Mouse (Mus musculus): ENCODE results near the gene Pdzrn3. TPM values are rescaled to one million over a fixed set of nuclear protein-coding genes. Genes with fewer than 3 reads are reported as not detected.

Gene Pdzrn3
- polyA plus RNA-seq, 1 experiment from 2014 or later: 3.7 TPM

GRCm38 (mm10) chr6:101362728-101363127 lies 15.0 kb downstream of the Pdzrn3 start:
- H3K36me3 ChIP-seq (replicated peaks): no peaks in the 10 kb centered on the region
- peaks cover 25% of the 10 kb centered on the region for H3K4me1 ChIP-seq
- no peak for DNase-seq (ENCODE audit: extremely low spot score, low spot score)
- H3K27ac ChIP-seq: no peak overlapping the region
- no peak overlapping the region for H3K4me3 ChIP-seq
- H3K9me3 ChIP-seq: no peaks in the 10 kb centered on the region
- WGBS: 91% methylated on average over 5 of the region's 5 CpGs
- H3K27me3 ChIP-seq (ENCODE audit: poor library complexity, severe bottlenecking): no peaks in the 10 kb centered on the region

DNA sequence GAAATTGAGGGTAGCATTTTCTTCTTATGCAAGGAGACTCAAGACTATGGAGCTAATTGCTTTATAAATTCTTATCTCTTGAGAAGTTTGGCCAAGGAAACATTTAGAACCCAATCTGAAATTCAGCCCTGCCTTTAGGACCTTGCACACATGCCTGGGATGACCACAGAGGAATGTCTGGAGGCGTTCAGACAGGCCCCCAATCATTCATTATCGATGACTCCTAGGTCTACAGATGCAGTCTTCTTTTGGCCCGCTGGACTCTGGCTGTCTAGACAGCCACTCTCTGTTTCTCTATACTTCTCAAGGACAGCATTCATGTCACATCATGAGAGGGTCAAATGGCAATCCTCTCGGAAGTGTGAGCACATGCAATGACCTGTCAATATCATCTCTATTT lies 15.4 kb downstream of the Pdzrn3 start:
- Histone ChIP-seq H3K4me3 (no peak overlapping the region), H3K27me3 (ENCODE audit: poor library complexity, severe bottlenecking) (no peaks in the 10 kb centered on the region), H3K9me3 (no peaks in the 10 kb centered on the region), H3K27ac (no peak overlapping the region), H3K36me3 (replicated peaks) (no peaks in the 10 kb centered on the region), H3K4me1 (peaks cover 20% of the 10 kb centered on the region)
- no peak for DNase-seq (ENCODE audit: extremely low spot score, low spot score)
- WGBS: 82% methylated on average over 4 of the region's 4 CpGs

GRCm38 (mm10) chr6:101360211-101360737 lies 17.4 kb downstream of the Pdzrn3 start:
- Histone ChIP-seq H3K36me3 (replicated peaks) (no peaks in the 10 kb centered on the region), H3K4me1 (peaks cover 20% of the 10 kb centered on the region)

DNA sequence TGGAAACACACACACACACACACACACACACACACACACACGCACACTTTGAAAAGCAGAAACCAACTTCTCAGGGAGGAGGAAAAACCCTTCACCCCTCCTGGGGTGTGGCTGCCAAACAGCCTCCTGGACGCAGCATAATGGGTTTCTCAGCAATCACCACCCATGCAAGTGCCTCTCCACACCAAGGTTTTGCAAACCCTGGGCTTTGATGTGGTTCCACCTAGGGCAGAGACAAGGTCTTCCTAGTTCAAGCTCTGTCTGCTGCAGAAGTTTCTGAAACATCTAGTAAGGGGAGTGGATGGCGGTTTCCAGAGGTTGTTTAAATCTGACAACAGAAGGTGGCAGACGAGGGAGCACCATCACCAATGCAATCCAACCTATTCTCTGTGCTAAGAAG lies 18.1 kb downstream of the Pdzrn3 start:
- H3K27me3 ChIP-seq (ENCODE audit: poor library complexity, severe bottlenecking): no peaks in the 10 kb centered on the region
- H3K36me3 ChIP-seq (replicated peaks): no peaks in the 10 kb centered on the region
- no peak overlapping the region for H3K27ac ChIP-seq
- DNase-seq (ENCODE audit: extremely low spot score, low spot score): no peak
- peaks cover 27% of the 10 kb centered on the region for H3K4me1 ChIP-seq
- H3K9me3 ChIP-seq: no peaks in the 10 kb centered on the region
- WGBS: 79% methylated on average over 4 of the region's 4 CpGs
- H3K4me3 ChIP-seq: no peak overlapping the region

More at GRCm38 (mm10) chr6:101360211-101360737, 17.4 kb downstream of the Pdzrn3 start:
- Histone ChIP-seq H3K27me3 (ENCODE audit: poor library complexity, severe bottlenecking) (no peaks in the 10 kb centered on the region), H3K9me3 (no peaks in the 10 kb centered on the region), H3K27ac (no peak overlapping the region), H3K4me3 (no peak overlapping the region)
- 85% methylated on average over 12 of the region's 12 CpGs for WGBS
- DNase-seq (ENCODE audit: extremely low spot score, low spot score): no peak

DNA sequence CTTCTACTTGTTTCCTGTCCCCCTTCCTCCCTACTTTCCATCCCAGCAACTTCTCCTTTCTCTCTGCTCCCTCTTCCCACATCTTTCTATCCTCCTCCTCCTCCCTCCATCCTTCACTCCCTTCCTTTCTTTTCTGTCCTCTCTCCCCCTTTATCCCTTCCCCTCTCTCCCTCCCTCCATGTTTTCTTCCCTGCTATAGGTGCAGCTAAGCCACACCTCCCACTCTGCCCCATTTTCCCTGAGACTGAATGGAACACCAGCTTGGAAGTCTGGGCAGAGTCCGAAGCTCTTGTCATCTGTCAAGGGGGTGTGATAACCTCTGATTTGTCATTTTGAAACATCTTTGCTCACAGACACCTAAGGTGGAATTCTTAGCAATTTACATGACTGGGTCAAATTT lies 22.8 kb downstream of the Pdzrn3 start:
- Histone ChIP-seq H3K36me3 (replicated peaks) (no peaks in the 10 kb centered on the region), H3K4me1 (peaks cover 41% of the 10 kb centered on the region), H3K27me3 (ENCODE audit: poor library complexity, severe bottlenecking) (no peaks in the 10 kb centered on the region), H3K27ac (no peak overlapping the region), H3K4me3 (no peak overlapping the region), H3K9me3 (no peaks in the 10 kb centered on the region)
- WGBS: 54% methylated on average over 1 of the region's 1 CpGs
- no peak for DNase-seq (ENCODE audit: extremely low spot score, low spot score)

DNA sequence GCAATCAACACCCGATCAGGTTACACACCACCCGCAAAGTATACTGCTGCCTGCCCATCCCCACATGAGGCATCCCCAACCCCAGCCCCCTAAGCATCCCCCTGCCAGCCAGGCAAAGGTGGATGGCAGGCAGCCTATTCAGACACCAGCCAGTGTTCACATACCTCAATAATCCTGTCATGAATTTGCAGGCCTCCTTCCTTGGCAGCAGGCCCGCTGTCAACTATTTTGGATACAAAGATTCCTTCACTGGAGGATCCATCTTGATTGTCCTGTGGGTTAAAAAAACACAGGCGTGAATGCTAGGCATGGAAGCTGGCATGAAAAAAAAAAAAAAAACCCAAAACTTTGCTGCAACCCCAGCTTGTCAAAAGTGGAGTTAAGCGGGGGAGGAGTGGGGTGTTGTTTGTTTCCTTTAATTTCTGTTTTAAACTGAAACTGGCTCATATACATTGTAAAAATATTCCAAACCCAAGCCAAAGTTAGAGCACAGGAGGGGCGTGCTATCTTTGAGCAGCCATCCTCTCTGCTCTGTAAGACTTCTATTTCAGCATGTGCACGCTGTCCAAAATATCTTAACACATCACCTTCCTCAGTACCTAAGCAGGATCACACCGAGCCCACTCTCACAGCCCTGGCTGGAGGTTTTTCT lies 23.3 kb downstream of the Pdzrn3 start:
- DNase-seq (ENCODE audit: extremely low spot score, low spot score): no peak
- H3K4me3 ChIP-seq: no peak overlapping the region
- H3K27me3 ChIP-seq (ENCODE audit: poor library complexity, severe bottlenecking): no peaks in the 10 kb centered on the region
- no peak overlapping the region for H3K27ac ChIP-seq
- H3K4me1 ChIP-seq: peaks cover 38% of the 10 kb centered on the region
- H3K36me3 ChIP-seq (replicated peaks): no peaks in the 10 kb centered on the region
- WGBS: 65% methylated on average over 8 of the region's 8 CpGs
- H3K9me3 ChIP-seq: no peaks in the 10 kb centered on the region

GRCm38 (mm10) chr6:101353701-101354100 lies 24.0 kb downstream of the Pdzrn3 start:
- no peak for DNase-seq (ENCODE audit: extremely low spot score, low spot score)
- peaks cover 38% of the 10 kb centered on the region for H3K4me1 ChIP-seq
- WGBS: 73% methylated on average over 7 of the region's 7 CpGs
- no peaks in the 10 kb centered on the region for H3K9me3 ChIP-seq
- no peak overlapping the region for H3K4me3 ChIP-seq
- no peak overlapping the region for H3K27ac ChIP-seq
- no peaks in the 10 kb centered on the region for H3K36me3 ChIP-seq (replicated peaks)
- no peaks in the 10 kb centered on the region for H3K27me3 ChIP-seq (ENCODE audit: poor library complexity, severe bottlenecking)

- 92% methylated on average over 10 of the region's 10 CpGs for WGBS
- H3K9me3 ChIP-seq: no peaks in the 10 kb centered on the region
- DNase-seq (ENCODE audit: extremely low spot score, low spot score): no peak
Observed at GRCm38 (mm10) chr6:101352626-101353025, 25.1 kb downstream of the Pdzrn3 start.

GRCm38 (mm10) chr6:101351100-101351499 lies 26.6 kb downstream of the Pdzrn3 start:
- Histone ChIP-seq H3K4me1 (peaks cover 31% of the 10 kb centered on the region), H3K9me3 (no peaks in the 10 kb centered on the region), H3K4me3 (no peak overlapping the region), H3K36me3 (replicated peaks) (no peaks in the 10 kb centered on the region), H3K27ac (no peak overlapping the region), H3K27me3 (ENCODE audit: poor library complexity, severe bottlenecking) (no peaks in the 10 kb centered on the region)
- WGBS: 91% methylated on average over 1 of the region's 1 CpGs
- no peak for DNase-seq (ENCODE audit: extremely low spot score, low spot score)

More at GRCm38 (mm10) chr6:101352626-101353025, 25.1 kb downstream of the Pdzrn3 start:
- Histone ChIP-seq H3K36me3 (replicated peaks) (no peaks in the 10 kb centered on the region), H3K27me3 (ENCODE audit: poor library complexity, severe bottlenecking) (no peaks in the 10 kb centered on the region), H3K4me1 (peaks cover 38% of the 10 kb centered on the region), H3K4me3 (no peak overlapping the region), H3K27ac (no peak overlapping the region)

GRCm38 (mm10) chr6:101350414-101350973 lies 27.2 kb downstream of the Pdzrn3 start:
- Histone ChIP-seq H3K27ac (no peak overlapping the region), H3K9me3 (no peaks in the 10 kb centered on the region), H3K27me3 (ENCODE audit: poor library complexity, severe bottlenecking) (no peaks in the 10 kb centered on the region), H3K4me1 (peaks cover 31% of the 10 kb centered on the region), H3K4me3 (no peak overlapping the region), H3K36me3 (replicated peaks) (no peaks in the 10 kb centered on the region)
- 57% methylated on average over 7 of the region's 7 CpGs for WGBS
- DNase-seq (ENCODE audit: extremely low spot score, low spot score): no peak

DNA sequence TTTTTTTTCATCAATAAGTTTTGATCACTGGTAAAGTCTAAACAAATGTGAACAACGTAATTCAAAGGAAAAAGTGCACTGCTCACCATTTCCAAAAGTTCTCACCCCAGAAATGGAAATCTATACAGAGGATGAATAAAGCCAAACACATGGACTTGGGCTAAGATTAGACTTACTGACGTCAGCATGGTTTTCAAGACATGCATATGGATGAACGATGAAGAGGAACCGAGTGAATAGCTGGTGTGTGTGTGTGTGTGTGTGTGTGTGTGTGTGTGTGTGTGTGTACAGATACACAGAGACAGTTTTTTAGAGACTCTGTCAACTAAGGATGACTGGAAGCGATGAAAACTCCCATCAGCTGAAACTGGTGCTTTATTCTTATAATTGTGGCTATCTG lies 29.2 kb downstream of the Pdzrn3 start:
- Histone ChIP-seq H3K36me3 (replicated peaks) (no peaks in the 10 kb centered on the region), H3K4me1 (peaks cover 11% of the 10 kb centered on the region), H3K27me3 (ENCODE audit: poor library complexity, severe bottlenecking) (no peaks in the 10 kb centered on the region), H3K9me3 (no peaks in the 10 kb centered on the region), H3K27ac (no peak overlapping the region), H3K4me3 (no peak overlapping the region)
- WGBS: 95% methylated on average over 5 of the region's 5 CpGs
- no peak for DNase-seq (ENCODE audit: extremely low spot score, low spot score)

DNA sequence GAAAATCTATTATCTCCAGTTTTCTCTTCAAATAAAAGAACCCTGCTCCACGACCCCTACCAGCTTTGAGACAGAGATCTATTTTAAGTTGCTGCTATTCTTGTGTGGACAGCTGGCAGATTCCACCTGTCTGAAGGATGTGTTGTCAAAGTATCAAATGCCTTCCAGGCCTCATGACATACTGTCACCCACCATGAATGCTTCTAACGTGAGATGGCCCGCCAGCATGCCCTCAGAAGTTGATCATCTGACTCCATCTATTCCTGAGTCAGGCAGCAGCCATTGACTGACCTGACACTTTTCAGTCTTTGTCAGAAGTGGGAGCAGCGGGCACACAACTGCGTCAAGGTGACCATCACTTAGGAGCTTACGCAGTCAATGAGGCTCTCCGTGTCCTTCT lies 37.6 kb downstream of the Pdzrn3 start:
- DNase-seq (ENCODE audit: extremely low spot score, low spot score): no peak
- Histone ChIP-seq H3K27ac (no peak overlapping the region), H3K4me3 (no peak overlapping the region), H3K4me1 (peaks cover 10% of the 10 kb centered on the region), H3K36me3 (replicated peaks) (no peaks in the 10 kb centered on the region), H3K9me3 (no peaks in the 10 kb centered on the region), H3K27me3 (ENCODE audit: poor library complexity, severe bottlenecking) (no peaks in the 10 kb centered on the region)
- WGBS: 93% methylated on average over 7 of the region's 7 CpGs

DNA sequence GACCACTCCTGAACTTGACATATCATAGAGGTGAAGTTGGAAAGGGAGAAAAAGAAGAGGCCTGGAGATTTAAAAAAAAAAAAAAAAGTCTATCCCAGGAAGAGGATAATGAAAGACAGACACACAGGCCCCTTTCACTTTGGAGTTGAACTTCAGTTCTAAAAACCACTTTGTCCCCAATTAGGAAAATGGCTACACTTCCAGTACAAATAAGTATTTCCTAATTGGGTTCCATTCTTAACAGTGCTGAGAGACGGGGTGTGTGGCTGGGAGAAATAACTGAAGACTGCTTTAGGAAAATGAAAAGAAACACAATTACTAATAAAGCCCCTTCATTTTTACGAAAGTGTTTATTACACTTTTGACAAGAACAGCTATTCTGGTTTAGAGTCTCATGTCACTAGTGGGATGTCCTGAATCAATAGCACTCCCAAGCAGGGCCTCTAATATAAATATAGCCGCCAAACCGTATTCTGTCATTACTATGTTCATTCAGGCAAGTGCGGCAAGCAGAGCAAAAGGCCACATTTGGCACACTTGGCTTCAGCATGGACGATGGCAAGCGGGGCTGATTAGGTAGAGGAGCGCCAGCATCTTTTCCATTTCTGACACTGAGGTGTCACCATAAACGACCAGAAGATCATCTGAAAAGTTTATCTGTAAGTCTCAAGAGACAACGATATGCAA lies 39.7 kb downstream of the Pdzrn3 start:
- WGBS: 89% methylated on average over 10 of the region's 10 CpGs
- no peaks in the 10 kb centered on the region for H3K27me3 ChIP-seq (ENCODE audit: poor library complexity, severe bottlenecking)
- H3K36me3 ChIP-seq (replicated peaks): no peaks in the 10 kb centered on the region
- H3K27ac ChIP-seq: no peak overlapping the region
- no peak for DNase-seq (ENCODE audit: extremely low spot score, low spot score)
- peaks cover 23% of the 10 kb centered on the region for H3K4me1 ChIP-seq
- H3K4me3 ChIP-seq: no peak overlapping the region
- no peaks in the 10 kb centered on the region for H3K9me3 ChIP-seq
